Mouse (Mus musculus): ENCODE measurements around the gene Hic2.

DNA sequence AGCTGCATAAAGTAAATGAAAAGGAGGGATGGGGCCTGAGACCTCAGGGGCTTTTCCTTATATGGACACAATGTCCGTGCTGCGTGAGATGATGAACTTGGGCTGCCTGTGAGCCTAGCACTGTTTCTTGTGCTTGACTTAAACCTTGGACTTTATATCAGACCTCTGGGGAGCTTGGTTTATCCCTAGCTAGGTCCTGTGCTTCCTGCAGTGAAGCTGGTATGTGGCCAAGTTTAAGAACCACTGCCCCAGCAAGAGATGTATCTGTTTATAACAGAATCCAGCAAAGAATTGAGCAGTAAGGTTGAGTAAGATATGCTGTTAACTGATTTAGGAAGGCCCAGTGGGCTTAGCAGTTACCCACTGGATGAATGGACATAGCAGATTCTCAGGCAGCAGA, 6.0 kb downstream of the Hic2 start:
- TF ChIP-seq CTCF (IDR thresholded peaks at IDR 0.05) (no peak), POLR2A (IDR thresholded peaks at IDR 0.05; ENCODE audit: insufficient read depth, low read depth, low read length) (no peak), EP300 (IDR thresholded peaks at IDR 0.05; ENCODE audit: insufficient read depth, low read depth, low read length) (no peak)
